ENCODE assay signal across 22 mouse cellular contexts in the genomic region with DNA sequence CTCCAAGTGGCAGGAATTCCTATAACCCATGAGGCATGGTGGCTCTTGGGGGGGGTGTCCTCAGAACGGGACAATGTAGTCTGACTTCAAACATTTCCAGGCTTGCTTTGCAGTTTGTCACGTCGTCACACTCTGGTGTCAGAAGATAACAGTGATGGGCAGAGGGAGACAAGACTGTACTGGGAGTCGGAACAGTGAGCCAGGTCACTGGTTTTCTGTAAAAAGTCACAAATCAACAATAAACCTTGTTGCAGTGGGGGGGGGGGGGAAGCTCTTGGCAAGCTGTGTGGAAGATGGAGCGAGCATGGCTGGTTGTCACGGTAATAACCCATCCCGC. TPM values are rescaled to one million over a fixed set of nuclear protein-coding genes. Genes with fewer than 3 reads are reported as not detected.
DNase-seq lines count a peak whose midpoint lies in the region; ATAC-seq and TF ChIP-seq lines count a peak whose summit lies in the region.
"Had no signal": no experiment of that assay in that cellular context is flagged by ENCODE, and none has a peak within 500 bp of the region (broad histone marks: within the 10 kb centered on the region; RNA-seq: fewer than 3 reads in every experiment).

No protein-coding gene starts in this region.

- H3K4me1 ChIP-seq in heart, embryonic 13.5 days, result peaks cover 13% of the 10 kb centered on the region
- peaks cover 21 to 48% of the 10 kb centered on the region in 2 experiments for H3K4me1 ChIP-seq in MEL (ENCODE audit: control insufficient read depth in 1 of 2, insufficient read depth in 2 of 2, low read length in 2 of 2)
- peaks cover 40% of the 10 kb centered on the region for H3K4me1 ChIP-seq in liver, embryonic 16.5 days (ENCODE audit: control insufficient read depth, low read depth, low read length)
- H3K4me1 ChIP-seq: forebrain, embryonic 15.5 days; heart, embryonic 15.5 days; limb, embryonic 15.5 days; neural tube, embryonic 13.5 days had no signal

- H3K27me3 ChIP-seq in heart, embryonic 13.5 days (replicated peaks), result no peaks in the 10 kb centered on the region
- H3K27me3 ChIP-seq in MEL (ENCODE audit: control insufficient read depth in 1 of 2, insufficient read depth in 2 of 2, low read length in 2 of 2), result no peaks in the 10 kb centered on the region
- no peaks in the 10 kb centered on the region for H3K27me3 ChIP-seq in liver, embryonic 16.5 days (ENCODE audit: control insufficient read depth, insufficient read depth, low read depth, low read length)
- H3K27me3 ChIP-seq: forebrain, embryonic 15.5 days; heart, embryonic 15.5 days; limb, embryonic 15.5 days; neural tube, embryonic 13.5 days had no signal

- H3K4me3 ChIP-seq in heart, embryonic 13.5 days, result no peak overlapping the region
- no peak overlapping the region for H3K4me3 ChIP-seq in MEL (ENCODE audit: control insufficient read depth in 1 of 2, insufficient read depth in 1 of 2, low read depth in 2 of 2, low read length in 2 of 2)
- H3K4me3 ChIP-seq in liver, embryonic 16.5 days (ENCODE audit: low read depth, low read length), result no peak overlapping the region
- H3K4me3 ChIP-seq: erythroblast, embryonic 14.5 days; forebrain, embryonic 15.5 days; heart, embryonic 15.5 days; limb, embryonic 15.5 days; neural tube, embryonic 13.5 days had no signal

- 0 out of 2 replicates have a peak overlapping the region, but pooled peaks have one; percentile 24 for H3K9ac ChIP-seq in heart, embryonic 13.5 days
- H3K9ac ChIP-seq in MEL (ENCODE audit: control insufficient read depth, low read depth, low read length, poor library complexity, severe bottlenecking), result peak overlapping the region; percentile 2; the same call in 1 of the 2 replicates
- peak overlapping the region; percentile 48 for H3K9ac ChIP-seq in liver, embryonic 16.5 days (ENCODE audit: low read depth, low read length)
- H3K9ac ChIP-seq: forebrain, embryonic 15.5 days; heart, embryonic 15.5 days; limb, embryonic 15.5 days; neural tube, embryonic 13.5 days had no signal

- no peak overlapping the region for H3K4me2 ChIP-seq in heart, embryonic 13.5 days
- peak overlapping the region; percentile 45 for H3K4me2 ChIP-seq in liver, embryonic 16.5 days (ENCODE audit: low read depth, low read length)
- H3K4me2 ChIP-seq: forebrain, embryonic 15.5 days; heart, embryonic 15.5 days; limb, embryonic 15.5 days; neural tube, embryonic 13.5 days had no signal

- intact Hi-C loops in heart, postnatal 36 days (cut with DNase I), result no loop called here
- intact Hi-C loops in gastrocnemius, postnatal 14 days (cut with DNase I; ENCODE audit: low total_unique reads), result no loop called here

- no peak for TF ChIP-seq CTCF in MEL (IDR thresholded peaks at IDR 0.05 in 2 of 3, conservative IDR thresholded peaks at IDR 0.05 in 1 of 3; ENCODE audit: control insufficient read depth in 1 of 3, insufficient read depth in 1 of 3, low read depth in 2 of 3, low read length in 3 of 3, poor library complexity in 1 of 3, severe bottlenecking in 1 of 3)

- TF ChIP-seq EP300 in MEL (IDR thresholded peaks at IDR 0.05; ENCODE audit: low read depth in 1 of 2, low read length in 2 of 2), result peak; percentile 55 to 58; a peak in 3 of 4 replicates

- no peak for DNase-seq in heart, postnatal 36 days
- DNase-seq in MEL (ENCODE audit: low read depth, low spot score), result peak; percentile 48
- no peak for DNase-seq in gastrocnemius, postnatal 14 days
- DNase-seq in Muller cell, postnatal 12 days (ENCODE audit: inconsistent ontology term), result no peak
- DNase-seq: adrenal gland, adult 2 months; B cell, adult 2 months; cerebellum, adult 9-10 months; kidney, adult 11 months; kidney, postnatal 25 days; right cerebral cortex, adult 18-20 months; spleen, adult 18-20 months; thymus, adult 18-20 months had no signal

- no peak for TF ChIP-seq RAD21 in MEL (IDR thresholded peaks at IDR 0.05; ENCODE audit: low read depth, low read length)

- ATAC-seq in heart, embryonic 13.5 days (ENCODE audit: extremely low read depth, insufficient number of reproducible peaks, low FRiP score, low TSS enrichment), result no peak
- peak; percentile 70 for ATAC-seq in erythroid progenitor cell, adult 5-6 weeks (replicated peaks; ENCODE audit: low FRiP score, poor library complexity, severe bottlenecking)
- peak; percentile 89 for ATAC-seq in liver, embryonic 16.5 days (ENCODE audit: low read depth)
- ATAC-seq: forebrain, embryonic 15.5 days; hindbrain, postnatal 0 days; lung, postnatal 0 days had no signal

- no peak for TF ChIP-seq POLR2A in MEL (IDR thresholded peaks at IDR 0.05; ENCODE audit: control insufficient read depth in 1 of 2, insufficient read depth in 1 of 2, low read depth in 1 of 2, low read length in 2 of 2, poor library complexity in 1 of 2)

- WGBS in heart, embryonic 13.5 days, result 37% methylated on average over 7 of the region's 7 CpGs
- WGBS in liver, embryonic 16.5 days (ENCODE audit: insufficient replicate concordance), result 33% methylated on average over 7 of the region's 7 CpGs

- no peak overlapping the region for H3K27ac ChIP-seq in heart, embryonic 13.5 days (replicated peaks)
- H3K27ac ChIP-seq in MEL (ENCODE audit: control insufficient read depth, low read depth, low read length), result peak overlapping the region; percentile 82
- peak overlapping the region; percentile 88 for H3K27ac ChIP-seq in liver, embryonic 16.5 days (ENCODE audit: low read length)
- H3K27ac ChIP-seq: forebrain, embryonic 15.5 days; heart, embryonic 15.5 days; hindbrain, postnatal 0 days; limb, embryonic 15.5 days; neural tube, embryonic 13.5 days had no signal

- no peaks in the 10 kb centered on the region for H3K36me3 ChIP-seq in heart, embryonic 13.5 days
- H3K36me3 ChIP-seq in MEL (ENCODE audit: control insufficient read depth in 1 of 2, insufficient read depth in 2 of 2, low read length in 2 of 2), result peaks cover 0 to 34% of the 10 kb centered on the region in 2 experiments; a peak in 2 of 4 replicates
- no peaks in the 10 kb centered on the region for H3K36me3 ChIP-seq in liver, embryonic 16.5 days (ENCODE audit: control insufficient read depth, insufficient read depth)
- H3K36me3 ChIP-seq: forebrain, embryonic 15.5 days; heart, embryonic 15.5 days; limb, embryonic 15.5 days; neural tube, embryonic 13.5 days had no signal

- H3K9me3 ChIP-seq in heart, embryonic 13.5 days, result no peaks in the 10 kb centered on the region
- H3K9me3 ChIP-seq in MEL (replicated peaks; ENCODE audit: insufficient read depth, low read length), result no peaks in the 10 kb centered on the region
- H3K9me3 ChIP-seq in liver, embryonic 16.5 days (replicated peaks; ENCODE audit: control insufficient read depth, low read length), result no peaks in the 10 kb centered on the region
- H3K9me3 ChIP-seq: forebrain, embryonic 15.5 days; heart, embryonic 15.5 days; limb, embryonic 15.5 days; neural tube, embryonic 13.5 days had no signal

- H3K79me2 ChIP-seq in MEL (ENCODE audit: control insufficient read depth, insufficient read depth, low read length, poor library complexity), result no peaks in the 10 kb centered on the region

TF ChIP-seq in MEL, 35 proteins besides CTCF, POLR2A, EP300 and RAD21:
- TF ChIP-seq ETS1 (IDR thresholded peaks at IDR 0.05; ENCODE audit: low read depth, low read length) (peak; percentile 28; the same call in 1 of the 2 replicates), GATA1 (IDR thresholded peaks at IDR 0.05; ENCODE audit: low read depth, low read length) (peak; percentile 47), MXI1 (IDR thresholded peaks at IDR 0.05; ENCODE audit: low read depth, low read length) (no peak), TCF12 (IDR thresholded peaks at IDR 0.05; ENCODE audit: low read depth, low read length) (peak; percentile 70)

RNA-seq across cellular contexts. Expression of a gene that starts 37.3 kb away (rescaled TPM):
- polyA plus RNA-seq in heart, embryonic 13.5 days (2015; fragmentation: Nextera tagmentation; extraction: Ambion mirVana), result 19.4 and 21.6 TPM in 2 replicates
- total RNA-seq in heart, postnatal 36 days (2021), result 1 to 10 TPM; 9.1 to 9.3 TPM
- total RNA-seq in MEL (2012; rRNA removed), result 2.1 and 2.2 TPM in 2 replicates
- polyA plus RNA-seq in MEL (2012; ENCODE audit: insufficient read depth in 1 of 2, insufficient read length in 2 of 2, low read depth in 1 of 2, low replicate concordance in 2 of 2, missing spikeins in 1 of 2), result 1 to 10 TPM in 1 of 2 experiments, not detected in 1; 5.0 TPM
- not detected in 2 replicates for total RNA-seq in erythroid progenitor cell, adult 5-6 weeks (2015; ENCODE audit: low replicate concordance)
- 0.77 TPM in 1 of 2 replicates, not detected in the other for total RNA-seq in erythroid progenitor cell, adult 5-6 weeks (2017; ENCODE audit: low replicate concordance)
- 4.0 and 4.9 TPM in 2 replicates for polyA plus RNA-seq in liver, embryonic 16.5 days (2015; fragmentation: Nextera tagmentation; extraction: Ambion mirVana)
- 1 to 10 TPM; 5.8 to 6.2 TPM for total RNA-seq in gastrocnemius, postnatal 14 days (2021)
